Mouse (Mus musculus) retina, embryonic 14.5 days (tissue): ENCODE results near the gene Man1c1.

Experiments used
- DNase-seq: peaks from one replicate; pipeline ENCODE4 v3.0.0-alpha.2; 2015; ENCODE audit warnings: low spot score

Gene Man1c1

GRCm38 (mm10) chr4:134548169-134548938, 155.7 kb downstream of the Man1c1 start:
- DNase-seq: no peak

GRCm38 (mm10) chr4:134546814-134547705, 157.0 kb downstream of the Man1c1 start:
- no peak for DNase-seq

GRCm38 (mm10) chr4:134543261-134543660, 160.8 kb downstream of the Man1c1 start:
- peak; percentile 96 for DNase-seq

- no peak for DNase-seq
These were observed 161.4 kb downstream of the Man1c1 start for GRCm38 (mm10) chr4:134542726-134543125.

- no peak for DNase-seq
These were observed 165.0 kb downstream of the Man1c1 start for GRCm38 (mm10) chr4:134538997-134539580.

GRCm38 (mm10) chr4:134535787-134536151, 168.3 kb downstream of the Man1c1 start:
- no peak for DNase-seq

- peak; percentile 95 for DNase-seq
These were observed 168.9 kb downstream of the Man1c1 start, which contains the start of gene Mtfr1l for GRCm38 (mm10) chr4:134534932-134535786. Gene Mtfr1l (minus strand): TSS chr4:134535387.

GRCm38 (mm10) chr4:134534124-134534886, 169.8 kb downstream of the Man1c1 start:
- peak; percentile 62 for DNase-seq

- DNase-seq: no peak
These were observed 170.7 kb downstream of the Man1c1 start for GRCm38 (mm10) chr4:134533421-134533820.

- DNase-seq: no peak
These were observed 171.2 kb downstream of the Man1c1 start for GRCm38 (mm10) chr4:134532928-134533327.

- no peak for DNase-seq
These were observed 177.9 kb downstream of the Man1c1 start for GRCm38 (mm10) chr4:134526220-134526619.

- DNase-seq: peak; percentile 45
These were observed 178.3 kb downstream of the Man1c1 start for GRCm38 (mm10) chr4:134525806-134526205.

GRCm38 (mm10) chr4:134523447-134523846, 180.6 kb downstream of the Man1c1 start:
- no peak for DNase-seq

GRCm38 (mm10) chr4:134519281-134519680, 184.8 kb downstream of the Man1c1 start:
- DNase-seq: no peak

GRCm38 (mm10) chr4:134518541-134518940, 185.5 kb downstream of the Man1c1 start:
- DNase-seq: no peak

GRCm38 (mm10) chr4:134517719-134518118, 186.4 kb downstream of the Man1c1 start:
- DNase-seq: no peak

GRCm38 (mm10) chr4:134516981-134517380, 187.1 kb downstream of the Man1c1 start:
- no peak for DNase-seq

- no peak for DNase-seq
These were observed 188.5 kb downstream of the Man1c1 start for GRCm38 (mm10) chr4:134515614-134516013.

- no peak for DNase-seq
These were observed 189.7 kb downstream of the Man1c1 start for GRCm38 (mm10) chr4:134514309-134514930.

- DNase-seq: no peak
These were observed 191.3 kb downstream of the Man1c1 start for GRCm38 (mm10) chr4:134512798-134513197.
